Mouse (Mus musculus) ES-E14 (cell line): ENCODE measurements around the gene 1700008O03Rik. TPM values are rescaled to one million over a fixed set of nuclear protein-coding genes. Genes with fewer than 3 reads are reported as not detected.

Source experiments
- DNase-seq: peaks from one replicate; pipeline ENCODE4 v3.0.0-alpha.2; 2013; ENCODE audit warnings: low read depth, low spot score
- H3K27ac ChIP-seq: 2 replicates; pipeline ENCODE4 v1.5.1; 2012; ENCODE audit warnings: low read depth, mild to moderate bottlenecking, low read length, moderate library complexity, mixed read lengths; ENCODE audit not compliant: poor library complexity, insufficient read depth, severe bottlenecking
- H3K36me3 ChIP-seq: 2 replicates; pipeline ENCODE4 v1.6.1; 2012; ENCODE audit warnings: mild to moderate bottlenecking, low read length, moderate library complexity, mixed read lengths; ENCODE audit not compliant: control insufficient read depth, poor library complexity, insufficient read depth, severe bottlenecking
- H3K4me1 ChIP-seq, 2 experiments: fragments of 150-350 bp in 1 of 2; sonication (generic) in 1 of 2; 2 replicates each; pipeline ENCODE4 v1.6.1; 2012; ENCODE audit warnings: low read length in 2 of 2, mild to moderate bottlenecking in 1 of 2, mixed read lengths in 1 of 2; ENCODE audit not compliant: control insufficient read depth in 2 of 2, insufficient read depth in 2 of 2, poor library complexity in 1 of 2
- H3K4me3 ChIP-seq, 2 experiments: fragments of 150-350 bp in 1 of 2; sonication (generic) in 1 of 2; 2 replicates each; pipeline ENCODE4 v1.5.1; 2012; ENCODE audit warnings: low read length in 2 of 2, low read depth in 1 of 2, mild to moderate bottlenecking in 1 of 2, mixed read lengths in 1 of 2; ENCODE audit not compliant: insufficient read depth in 1 of 2, poor library complexity in 1 of 2, severe bottlenecking in 1 of 2
- H3K9ac ChIP-seq: 2 replicates; pipeline ENCODE4 v1.6.1; 2012; ENCODE audit warnings: low read depth, mild to moderate bottlenecking, low read length, mixed read lengths; ENCODE audit not compliant: poor library complexity, insufficient read depth, severe bottlenecking
- H3K9me3 ChIP-seq: fragments of 150-350 bp; sonication (generic); 2 replicates; pipeline ENCODE4 v1.6.1; 2012; ENCODE audit warnings: low read depth, mild to moderate bottlenecking, low read length; ENCODE audit not compliant: control insufficient read depth, insufficient read depth
- CHD2 ChIP-seq: IDR thresholded peaks from 2 replicates; pipeline ENCODE4 v1.6.1; 2014; ENCODE audit warnings: mild to moderate bottlenecking, low read depth, low read length, inconsistent platforms
- HCFC1 ChIP-seq: IDR thresholded peaks from 2 replicates; pipeline ENCODE4 v1.6.1; 2012; ENCODE audit warnings: low read length, inconsistent platforms, borderline replicate concordance; ENCODE audit not compliant: insufficient read depth
- MAFK ChIP-seq: IDR thresholded peaks from 2 replicates; pipeline ENCODE4 v1.6.1; 2014; ENCODE audit warnings: mild to moderate bottlenecking, low read depth, low read length, inconsistent platforms; ENCODE audit not compliant: insufficient read depth
- ZC3H11A ChIP-seq: IDR thresholded peaks from 2 replicates; pipeline ENCODE4 v1.6.1; 2012; ENCODE audit warnings: low read depth, mild to moderate bottlenecking, inconsistent platforms, low read length, borderline replicate concordance
- ZNF384 ChIP-seq: IDR thresholded peaks from 2 replicates; pipeline ENCODE4 v1.6.1; 2012; ENCODE audit warnings: low read depth, low read length, inconsistent platforms
- in situ Hi-C, 2 experiments: fragments of 600-800 bp; cut with MboI; formaldehyde crosslinking; loops; one replicate each; pipeline ENCODE4 v1.15.1; 2025; ENCODE audit warnings: low sequenced_read_pairs in 2 of 2, inconsistent platforms in 1 of 2; ENCODE audit not compliant: unreplicated experiment in 2 of 2
- total RNA-seq: library from RNA; depleted of rRNA; stranded (reverse); fragments of 300-350 nt; gene quantifications from 2 replicates; pipeline ENCODE4 v1.2.3, GENCODE M21; 2012; rRNA removed

The 1700008O03Rik gene
- total RNA-seq: 1.4 and 4.8 TPM in 2 replicates

- H3K36me3 ChIP-seq: no peaks in the 10 kb centered on the region
- H3K4me1 ChIP-seq: peaks cover 0 to 4% of the 10 kb centered on the region in 2 experiments; a peak in 1 of 4 replicates
- no peaks in the 10 kb centered on the region for H3K9me3 ChIP-seq
- no peak for DNase-seq
- H3K9ac ChIP-seq: peak within 1 kb of the TSS; percentile 60; the same call in 1 of the 2 replicates
- no peak within 1 kb of the TSS for H3K27ac ChIP-seq
- in situ Hi-C loops: no loop called here
- H3K4me3 ChIP-seq: peak within 1 kb of the TSS; percentile 67 to 75
- no peak for TF ChIP-seq CHD2
Measured at GRCm38 (mm10) chr7:44385720-44386119, at the start of gene 1700008O03Rik. TSS of gene 1700008O03Rik (minus strand) at chr7:44385820.

GRCm38 (mm10) chr7:44434089-44434488 lies 48.5 kb upstream of the 1700008O03Rik start:
- no peak overlapping the region for H3K9ac ChIP-seq
- H3K9me3 ChIP-seq: no peaks in the 10 kb centered on the region
- no peak overlapping the region for H3K27ac ChIP-seq
- in situ Hi-C loops: loop anchor here in 1 of 2 experiments (25.0 kb wide), 1 partner anchor 172 kb away; the partner anchor contains the start of genes Acp4 and Gm15517
- no peaks in the 10 kb centered on the region for H3K36me3 ChIP-seq
- no peak overlapping the region for H3K4me3 ChIP-seq
- DNase-seq: no peak
- TF ChIP-seq HCFC1: no peak
- TF ChIP-seq ZNF384: no peak
- TF ChIP-seq MAFK: no peak
- no peak for TF ChIP-seq CHD2
- no peak for TF ChIP-seq ZC3H11A
- peaks cover 4 to 8% of the 10 kb centered on the region in 2 experiments; a peak in 2 of 4 replicates for H3K4me1 ChIP-seq

- Histone ChIP-seq H3K9me3 (no peaks in the 10 kb centered on the region), H3K36me3 (no peaks in the 10 kb centered on the region), H3K4me3 (no peak overlapping the region), H3K27ac (no peak overlapping the region), H3K9ac (no peak overlapping the region), H3K4me1 (peaks cover 4 to 8% of the 10 kb centered on the region in 2 experiments; a peak in 2 of 4 replicates)
- DNase-seq: peak; percentile 100
- TF ChIP-seq ZC3H11A: no peak
- peak; percentile 97 for TF ChIP-seq MAFK
- in situ Hi-C loops: loop anchor here in 1 of 2 experiments (25.0 kb wide), 1 partner anchor 171 kb away; the partner anchor contains the start of genes Acp4 and Gm15517
Measured at GRCm38 (mm10) chr7:44433371-44433770, 47.8 kb upstream of the 1700008O03Rik start.

GRCm38 (mm10) chr7:44432550-44432949 lies 46.9 kb upstream of the 1700008O03Rik start:
- Histone ChIP-seq H3K9me3 (no peaks in the 10 kb centered on the region), H3K9ac (no peak overlapping the region), H3K4me1 (peaks cover 4 to 11% of the 10 kb centered on the region in 2 experiments; a peak in 2 of 4 replicates), H3K36me3 (no peaks in the 10 kb centered on the region), H3K4me3 (no peak overlapping the region), H3K27ac (no peak overlapping the region)
- DNase-seq: no peak
- no peak for TF ChIP-seq MAFK
- no peak for TF ChIP-seq ZNF384
- TF ChIP-seq CHD2: no peak
- no peak for TF ChIP-seq ZC3H11A
- no peak for TF ChIP-seq HCFC1
- in situ Hi-C loops: loop anchor here in 1 of 2 experiments (25.0 kb wide), 1 partner anchor 170 kb away; the partner anchor contains the start of genes Acp4 and Gm15517
